In genomic region chr7:75739075-75739725, GRCm38 (mm10) we compare ENCODE assay signal across 7 mouse cellular contexts.
DNase-seq lines count a peak whose midpoint lies in the region; TF ChIP-seq lines count a peak whose summit lies in the region.

No protein-coding gene starts in this region.

- peak; percentile 77 for DNase-seq in ZHBTc4 (ENCODE audit: low read depth, low spot score)
- peak; percentile 63 to 73 for DNase-seq in cerebellum, postnatal 25 days
- peak; percentile 40 to 80 for DNase-seq in frontal cortex, postnatal 36 days (ENCODE audit: low spot score in 2 of 2)
- DNase-seq in hindlimb bud, embryonic 11.5 days (ENCODE audit: extremely low spot score, low read depth, low spot score): peak; percentile 35
- DNase-seq in left cerebral cortex, adult 2 months (ENCODE audit: extremely low spot score in 1 of 2, low spot score in 2 of 2): peak; percentile 49 to 61
- DNase-seq in right cerebral cortex, postnatal 14 days: peak; percentile 61

- intact Hi-C loops in left cerebral cortex, adult 2 months (cut with DNase I): loop anchor here (2.0 to 10.0 kb wide), 2 partner anchors 142 to 364 kb away; no protein-coding TSS in a partner anchor

- H3K9me3 ChIP-seq in megakaryocyte, embryonic 14.5 days: no peaks in the 10 kb centered on the region

- H3K4me3 ChIP-seq in left cerebral cortex, adult 2 months: no peak overlapping the region
- H3K4me3 ChIP-seq in megakaryocyte, embryonic 14.5 days (replicated peaks): peak overlapping the region; percentile 31

- H3K4me1 ChIP-seq in megakaryocyte, embryonic 14.5 days: peaks cover 9% of the 10 kb centered on the region

- H3K27ac ChIP-seq in left cerebral cortex, adult 2 months: no peak overlapping the region

- peak; percentile 79 for TF ChIP-seq CTCF in left cerebral cortex, adult 2 months (IDR thresholded peaks at IDR 0.05)

- H3K36me3 ChIP-seq in megakaryocyte, embryonic 14.5 days (replicated peaks; ENCODE audit: low read length): peaks cover 99% of the 10 kb centered on the region

- H3K27me3 ChIP-seq in megakaryocyte, embryonic 14.5 days (replicated peaks): no peaks in the 10 kb centered on the region
